ENCODE assay signal across 8 mouse cellular contexts in the genomic region with DNA sequence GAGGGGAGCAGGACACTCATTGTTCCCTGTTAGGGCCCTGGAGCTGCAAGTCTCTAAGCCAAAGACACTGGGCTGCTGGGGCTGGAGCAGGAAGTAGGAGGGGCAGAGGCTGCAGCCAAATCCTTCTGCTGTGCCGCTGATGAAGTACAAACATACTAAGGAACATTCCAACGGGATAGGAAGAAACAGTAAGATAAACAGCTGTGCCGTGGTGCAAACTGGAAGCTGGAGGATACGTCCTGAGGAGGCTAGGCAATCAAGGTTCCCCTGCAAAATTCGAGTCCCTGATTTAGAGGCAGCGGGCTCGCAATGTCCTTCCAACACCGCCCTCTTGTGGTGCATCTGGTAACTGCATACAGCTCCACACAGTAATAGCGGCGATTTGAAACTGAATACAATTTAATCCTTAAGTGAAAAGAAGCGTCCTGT. TPM values are rescaled to one million over a fixed set of nuclear protein-coding genes. Genes with fewer than 3 reads are reported as not detected.
DNase-seq lines count a peak whose midpoint lies in the region; ATAC-seq and TF ChIP-seq lines count a peak whose summit lies in the region.

No protein-coding gene starts in this region.

- no peak overlapping the region for H3K4me3 ChIP-seq in left cerebral cortex, adult 2 months

- no peak overlapping the region for H3K27ac ChIP-seq in left cerebral cortex, adult 2 months

- intact Hi-C loops in left cerebral cortex, adult 2 months (cut with DNase I): loop anchor here (1.0 to 2.0 kb wide), 2 partner anchors 98 to 141 kb away; no protein-coding TSS in a partner anchor

- ATAC-seq in megakaryocyte progenitor cell, adult 5-6 weeks (replicated peaks; ENCODE audit: poor library complexity): peak; percentile 85

- peak; percentile 99 for TF ChIP-seq CTCF in left cerebral cortex, adult 2 months (IDR thresholded peaks at IDR 0.05)

- peak; percentile 75 for DNase-seq in ZHBTc4 (ENCODE audit: low read depth, low spot score)
- peak; percentile 93 to 94 for DNase-seq in cerebellum, postnatal 4 days (ENCODE audit: low spot score in 2 of 2)
- peak; percentile 63 to 67 for DNase-seq in gastrocnemius, adult 8-10 months (ENCODE audit: low spot score in 2 of 2)
- peak; percentile 77 for DNase-seq in hindlimb bud, embryonic 11.5 days (ENCODE audit: extremely low spot score, low read depth, low spot score)
- DNase-seq in left cerebral cortex, adult 2 months (ENCODE audit: extremely low spot score in 1 of 2, low spot score in 2 of 2): peak; percentile 83 to 93
- DNase-seq in right cerebral cortex, postnatal 25 days: peak; percentile 76
- DNase-seq in urinary bladder, postnatal 36 days (ENCODE audit: low spot score in 2 of 2): peak; percentile 81 to 82

RNA-seq across cellular contexts. Expression of a gene that starts 39.3 kb away (rescaled TPM):
- total RNA-seq in gastrocnemius, adult 8-10 months (2022): not detected
- 1 to 10 TPM; 2.0 to 2.9 TPM for total RNA-seq in left cerebral cortex, adult 2 months (2021)
- not detected in 2 replicates for total RNA-seq in megakaryocyte progenitor cell, adult 5-6 weeks (2015)
- not detected in 2 replicates for total RNA-seq in megakaryocyte progenitor cell, adult 5-6 weeks (2017)

RNA-seq across cellular contexts. Expression of a gene that starts 39.5 kb away (rescaled TPM):
- total RNA-seq in gastrocnemius, adult 8-10 months (2022): 1 to 10 TPM; 1.7 to 4.2 (median 3.6) TPM
- total RNA-seq in left cerebral cortex, adult 2 months (2021): 100 to 1,000 TPM; 208 to 220 TPM
- total RNA-seq in megakaryocyte progenitor cell, adult 5-6 weeks (2015): 0.39 and 0.64 TPM in 2 replicates
- not detected in 2 replicates for total RNA-seq in megakaryocyte progenitor cell, adult 5-6 weeks (2017)

Comparison
In these comparisons a context has a peak if more than half of its experiments do, and no peak if none do; other contexts are left out.
1. RNA of a gene that starts 39.5 kb away (total RNA-seq): 208 to 220 TPM in left cerebral cortex, adult 2 months; 1.7 to 4.2 TPM in gastrocnemius, adult 8-10 months and 0.39 to 0.64 TPM in megakaryocyte progenitor cell, adult 5-6 weeks; every median in the first group is over 10 times any median in the second.
2. Peak in every context shown above with its lines, with median percentiles within 50 percentile points of each other: DNase-seq.